Mouse (Mus musculus): ENCODE results near the gene Cd200r4. TPM values are rescaled to one million over a fixed set of nuclear protein-coding genes. Genes with fewer than 3 reads are reported as not detected.
"Not testable (repeated sequence)": the region's sequence is repeated elsewhere in the genome, so short reads cannot be mapped to it uniquely, and the experiment has no call there.

Cd200r4 gene
- total RNA-seq (2021) = not detected

DNA sequence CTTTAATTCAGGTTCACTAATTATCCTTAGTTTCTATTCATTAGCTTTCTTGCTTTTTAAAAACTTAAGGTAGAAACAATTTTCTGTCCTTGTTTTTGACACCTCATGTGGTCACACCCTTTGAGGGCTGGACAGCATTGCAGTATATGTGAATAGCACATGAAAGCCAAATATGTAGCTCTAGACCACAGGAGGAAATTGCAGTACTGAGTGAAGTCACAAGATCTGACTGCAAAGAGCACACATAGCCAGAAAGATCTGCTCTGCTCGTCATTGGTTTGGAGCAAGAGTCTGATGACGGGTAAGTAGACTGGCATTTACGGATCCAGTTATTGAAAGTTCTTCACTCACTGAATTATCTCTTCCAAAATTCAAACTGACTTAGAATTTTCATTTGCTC, at the start of gene Cd200r4:
Gene Cd200r4 (plus strand): TSS at position 190 of the 400 bp plus-strand sequence.
- no peak for DNase-seq (ENCODE audit: extremely low spot score in 1 of 2, low spot score in 2 of 2)
- intact Hi-C loops (cut with DNase I) = no loop called here

DNA sequence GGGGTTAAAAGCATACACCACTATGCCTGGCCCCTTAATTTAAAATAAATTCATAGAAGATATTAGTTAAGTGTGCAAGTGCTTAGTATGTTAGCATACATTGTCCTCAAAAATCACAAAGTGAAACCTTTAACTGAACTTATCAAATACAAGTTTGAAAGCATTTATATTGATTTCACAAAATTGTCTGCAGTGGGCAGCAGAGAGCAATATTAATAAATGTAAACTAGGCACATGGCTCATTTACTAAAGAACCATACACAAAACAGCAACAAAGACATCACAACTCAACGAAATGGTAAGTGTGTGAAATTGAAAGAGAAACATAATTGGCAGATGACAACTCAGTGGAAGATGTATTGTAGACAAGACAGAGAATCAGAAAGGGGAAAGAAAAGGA, 49.7 kb upstream of the Cd200r4 start:
- intact Hi-C loops (cut with DNase I) = no loop called here
- DNase-seq (ENCODE audit: extremely low spot score in 1 of 2, low spot score in 2 of 2) = no peak

DNA sequence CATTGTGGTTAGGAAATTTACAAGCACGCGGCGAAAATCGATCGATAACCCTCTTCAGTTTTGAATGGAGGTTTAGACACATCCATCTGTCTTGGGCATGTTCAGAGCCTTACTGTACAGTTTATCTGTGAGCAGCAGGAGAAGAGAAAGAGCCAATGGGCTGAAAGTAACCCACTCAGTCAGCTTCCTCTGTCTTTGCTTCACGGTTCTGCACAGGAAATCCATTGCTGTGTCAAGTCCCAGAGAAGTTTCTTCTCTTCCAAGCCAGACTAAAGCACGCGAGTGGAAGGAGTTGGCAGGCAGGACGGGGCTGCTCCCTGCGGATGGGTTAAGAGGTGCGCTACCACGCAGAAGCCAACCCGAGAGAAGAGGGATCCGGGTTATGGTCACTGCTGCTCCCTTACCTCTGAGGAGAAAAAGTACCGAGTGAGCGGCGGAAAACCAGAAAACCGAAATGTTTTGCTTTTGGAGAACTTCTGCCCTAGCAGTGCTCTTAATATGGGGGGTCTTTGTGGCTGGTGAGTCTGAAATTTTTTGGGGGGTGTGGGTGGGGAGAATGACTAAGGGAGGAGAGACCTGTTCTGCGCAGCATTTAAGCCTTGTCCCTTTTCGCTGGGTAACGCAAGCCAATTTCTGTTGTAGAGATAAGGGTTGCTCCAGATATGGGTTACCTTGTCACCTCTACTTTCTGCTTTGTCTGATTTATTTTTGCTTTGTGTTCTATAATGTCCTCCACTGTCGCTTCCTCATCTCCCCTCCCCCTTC, 45.8 kb upstream of the Cd200r4 start, which contains the start of gene Cd200r1:
Gene Cd200r1 (plus strand): TSS at position 182 of the 765 bp plus-strand sequence.
- intact Hi-C loops (cut with DNase I) = loop anchor here (5.0 kb wide), 1 partner anchor 327 kb away; the partner anchor contains the start of gene Ccdc80
- no peak for DNase-seq (ENCODE audit: extremely low spot score in 1 of 2, low spot score in 2 of 2)

DNA sequence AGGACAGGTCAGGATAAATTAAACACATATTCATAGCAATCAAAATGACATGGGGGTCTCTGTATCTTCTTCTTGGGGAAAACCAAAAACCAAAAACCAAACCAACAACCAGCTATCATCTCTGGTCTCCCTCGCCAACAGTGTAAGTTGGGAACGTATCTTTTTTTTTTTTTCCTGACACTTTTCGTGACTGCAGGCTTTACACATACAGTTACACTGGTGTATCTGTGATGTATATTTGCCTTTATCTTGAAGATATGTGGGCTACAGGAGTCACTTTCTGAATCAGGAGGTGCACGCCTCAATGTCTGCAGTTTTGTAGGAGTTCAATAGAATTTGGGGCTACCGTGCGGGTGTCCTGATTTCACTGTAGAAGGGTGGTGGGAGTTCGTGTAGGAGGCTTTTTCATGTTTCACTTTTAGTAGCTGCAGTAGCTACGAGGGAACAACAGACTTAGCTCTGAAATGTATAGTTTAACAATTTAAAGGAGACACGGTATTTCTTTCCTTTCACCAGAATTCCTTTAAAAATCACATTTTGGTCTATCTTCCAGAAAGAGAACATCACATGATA, 45.1 kb upstream of the Cd200r4 start:
- no peak for DNase-seq (ENCODE audit: extremely low spot score in 1 of 2, low spot score in 2 of 2)
- intact Hi-C loops (cut with DNase I) = loop anchor here (5.0 kb wide), 1 partner anchor 326 kb away; the partner anchor contains the start of gene Ccdc80

DNA sequence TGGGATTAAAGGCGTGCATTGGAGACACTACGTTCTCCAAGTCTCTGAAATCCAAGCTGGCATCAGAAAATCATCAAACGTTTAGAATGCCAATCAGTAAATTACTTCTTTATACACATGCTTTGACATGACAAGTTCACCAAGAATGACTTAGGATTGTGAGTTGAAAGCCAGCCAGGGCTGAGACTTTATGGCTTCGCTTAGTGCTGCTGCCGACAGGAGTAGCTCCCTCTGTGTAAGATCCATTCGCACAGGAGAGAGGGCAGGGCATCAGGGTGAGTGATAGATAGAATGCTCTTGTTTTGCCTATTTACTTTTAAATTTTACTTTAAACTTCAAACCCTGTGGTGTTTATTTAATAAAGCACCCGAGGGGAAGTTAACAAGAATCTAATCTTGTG, 44.0 kb upstream of the Cd200r4 start:
- no peak for DNase-seq (ENCODE audit: extremely low spot score in 1 of 2, low spot score in 2 of 2)
- intact Hi-C loops (cut with DNase I) = loop anchor here (5.0 kb wide), 1 partner anchor 325 kb away; the partner anchor contains the start of gene Ccdc80

DNA sequence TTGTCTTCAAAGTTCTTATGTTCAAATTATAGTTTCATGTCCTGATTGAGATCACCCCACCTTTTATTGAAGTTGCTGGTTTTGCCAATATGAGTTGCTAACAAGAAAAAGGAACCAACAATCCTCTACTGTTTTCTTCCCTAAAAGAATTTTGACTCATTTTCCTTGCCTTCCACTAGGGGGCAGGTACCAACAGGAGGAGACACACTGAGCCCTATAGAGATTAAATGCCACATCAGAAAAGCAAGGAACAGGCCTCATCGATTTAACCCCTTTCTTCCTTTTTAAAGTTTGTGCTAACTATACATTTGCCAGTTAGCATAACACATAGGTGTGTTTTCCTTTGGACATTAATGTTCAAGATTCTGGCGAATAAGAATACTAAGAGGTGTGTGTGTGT, 43.6 kb upstream of the Cd200r4 start:
- peak in 1 of 2 experiments; percentile 19 for DNase-seq (ENCODE audit: extremely low spot score in 1 of 2, low spot score in 2 of 2)
- intact Hi-C loops (cut with DNase I) = loop anchor here (5.0 kb wide), 1 partner anchor 324 kb away; the partner anchor contains the start of gene Ccdc80

DNA sequence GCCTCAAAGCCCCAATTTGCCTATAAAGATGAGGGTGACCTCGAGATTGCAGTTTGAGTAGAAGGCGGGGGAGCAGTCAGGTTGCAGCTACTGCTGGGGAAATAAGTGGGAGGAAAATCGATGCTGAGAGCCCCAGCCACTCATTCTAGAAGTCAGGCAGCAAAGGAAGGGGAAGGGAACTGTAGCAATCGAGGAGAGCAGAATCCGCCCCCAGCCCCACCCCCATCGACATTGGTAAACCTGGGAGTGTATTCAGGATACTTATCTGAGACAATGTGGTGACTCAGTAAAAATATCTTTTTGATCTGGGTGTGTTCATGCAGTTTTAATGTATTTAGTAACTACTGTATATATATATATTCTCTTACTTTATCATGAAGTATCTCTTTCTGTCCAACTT, 39.0 kb upstream of the Cd200r4 start:
- DNase-seq (ENCODE audit: extremely low spot score in 1 of 2, low spot score in 2 of 2) = no peak
- intact Hi-C loops (cut with DNase I) = no loop called here

DNA sequence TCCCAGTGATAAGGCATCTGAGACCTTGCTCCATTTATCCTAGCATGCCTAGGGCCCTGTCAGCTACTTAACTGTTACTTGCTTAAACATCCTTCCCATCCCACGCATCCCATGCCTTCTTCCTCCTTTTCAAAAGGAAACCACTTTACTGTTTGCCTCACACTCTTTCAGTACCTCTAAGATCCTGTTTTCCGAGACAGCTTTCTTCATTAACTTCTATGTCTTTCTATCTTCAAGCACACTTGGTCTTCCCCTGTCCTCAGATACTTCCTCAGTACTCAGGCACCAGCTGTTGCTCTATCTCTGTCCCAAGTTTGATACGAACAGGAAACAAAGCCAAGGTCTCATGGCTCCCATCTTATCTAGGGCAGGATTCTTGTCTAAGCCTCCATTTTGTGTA, 37.9 kb upstream of the Cd200r4 start:
- intact Hi-C loops (cut with DNase I) = no loop called here
- no peak for DNase-seq (ENCODE audit: extremely low spot score in 1 of 2, low spot score in 2 of 2)

DNA sequence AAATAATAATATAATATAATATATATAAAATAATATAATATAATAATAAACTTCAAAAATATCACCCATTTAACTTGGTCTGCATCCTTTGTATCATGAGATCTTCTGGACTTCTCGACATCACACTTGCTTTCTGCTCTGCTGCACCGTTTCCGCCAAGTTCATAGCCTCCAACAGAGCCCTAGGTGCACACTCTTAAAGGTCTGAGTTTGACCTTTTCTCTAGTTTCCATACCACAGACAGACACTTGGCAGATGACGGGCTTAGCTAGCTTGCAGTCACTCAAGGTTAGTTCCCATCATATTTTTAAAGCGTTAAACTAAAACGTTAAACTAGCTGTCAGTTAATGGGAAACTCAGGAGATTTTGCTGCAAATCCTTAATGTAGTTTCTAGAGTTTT, 37.3 kb upstream of the Cd200r4 start:
- intact Hi-C loops (cut with DNase I) = no loop called here
- no peak for DNase-seq (ENCODE audit: extremely low spot score in 1 of 2, low spot score in 2 of 2)

DNA sequence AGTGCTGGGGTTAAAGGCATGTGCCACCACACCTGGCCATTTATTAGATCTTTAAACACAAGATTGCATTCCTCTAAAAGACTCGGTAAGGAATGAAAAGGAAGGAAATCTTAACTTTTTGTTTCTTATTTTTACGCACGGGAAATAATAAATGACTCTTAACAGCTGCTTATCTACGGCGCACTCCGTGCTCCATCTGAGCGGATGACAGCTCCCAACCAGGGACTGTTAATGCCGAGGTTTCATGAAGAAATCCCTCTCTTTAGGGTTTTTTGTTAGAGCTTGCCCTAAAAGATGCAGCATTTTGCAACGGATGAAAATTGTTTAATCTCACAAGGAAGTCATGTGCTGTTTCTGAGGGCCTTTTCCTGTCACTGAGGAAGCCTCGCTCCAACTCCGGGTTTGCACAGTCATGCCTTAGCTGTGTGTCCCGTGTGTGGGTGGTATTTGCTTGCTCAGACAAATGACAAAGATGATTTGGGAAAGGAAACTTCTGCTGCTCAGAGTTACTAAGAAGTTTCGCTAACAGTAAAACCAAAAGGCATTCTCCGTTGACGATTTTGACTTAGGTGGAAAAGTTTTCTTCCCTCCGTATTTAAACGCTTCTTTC, 32.9 kb upstream of the Cd200r4 start:
- intact Hi-C loops (cut with DNase I) = no loop called here
- no peak for DNase-seq (ENCODE audit: extremely low spot score in 1 of 2, low spot score in 2 of 2)

DNA sequence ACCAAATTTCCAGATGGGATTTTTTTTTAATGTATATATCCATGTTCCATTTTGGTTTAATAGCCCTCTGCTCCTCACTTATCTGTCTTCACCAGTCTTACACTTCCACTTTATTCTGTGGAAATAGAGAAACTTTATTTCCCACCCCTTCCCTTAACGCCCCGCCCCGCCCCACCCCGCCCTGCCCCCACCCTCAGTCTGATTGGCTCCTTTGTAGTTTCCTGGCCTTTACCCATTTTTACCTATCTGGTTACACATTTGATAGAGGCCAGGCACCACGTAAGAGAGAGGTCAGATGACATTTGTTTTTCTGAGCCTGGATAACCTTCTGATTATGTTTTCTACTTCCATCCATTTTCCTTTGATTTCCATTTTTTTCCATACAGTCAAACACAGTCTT, 32.0 kb upstream of the Cd200r4 start:
- no peak for DNase-seq (ENCODE audit: extremely low spot score in 1 of 2, low spot score in 2 of 2)
- intact Hi-C loops (cut with DNase I) = no loop called here

DNA sequence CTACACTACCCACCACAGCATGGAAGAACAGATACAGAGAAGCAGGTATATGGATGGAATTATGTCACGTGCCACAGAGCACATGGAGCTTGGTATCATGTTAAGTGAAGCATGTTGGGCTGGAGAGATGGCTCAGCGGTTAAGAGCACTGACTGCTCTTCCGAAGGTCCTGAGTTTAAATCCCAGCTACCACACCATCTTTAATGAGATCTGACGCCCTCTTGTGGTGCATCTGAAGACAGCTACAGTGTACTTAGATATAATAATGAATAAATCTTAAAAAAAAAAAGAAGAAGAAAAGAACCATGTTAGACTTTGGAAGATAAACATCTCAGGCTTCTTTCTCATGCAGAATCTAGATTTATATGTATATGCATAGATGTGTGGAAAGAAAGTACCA, 30.8 kb upstream of the Cd200r4 start:
- DNase-seq (ENCODE audit: extremely low spot score in 1 of 2, low spot score in 2 of 2) = no peak
- intact Hi-C loops (cut with DNase I) = no loop called here

DNA sequence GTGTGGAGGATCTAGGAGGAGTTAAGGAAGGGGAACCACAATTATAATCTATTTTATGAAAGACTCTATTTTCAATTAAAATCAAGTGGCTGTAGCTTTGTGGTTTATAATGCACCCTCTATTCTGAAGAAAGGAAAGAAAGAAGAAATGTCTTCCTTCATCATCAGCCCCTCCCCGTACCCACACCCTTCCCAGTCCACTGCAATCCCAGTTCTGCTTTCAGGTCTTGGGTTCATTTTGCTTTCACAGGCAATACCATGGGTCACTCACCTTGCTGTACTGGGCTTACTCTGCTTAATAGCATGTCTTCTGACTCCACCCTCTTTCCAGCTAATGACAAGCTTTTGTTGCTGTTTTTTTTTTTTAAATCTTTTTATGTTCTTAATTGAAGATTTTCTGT, 24.6 kb upstream of the Cd200r4 start:
- DNase-seq (ENCODE audit: extremely low spot score in 1 of 2, low spot score in 2 of 2) = no peak
- intact Hi-C loops (cut with DNase I) = no loop called here

DNA sequence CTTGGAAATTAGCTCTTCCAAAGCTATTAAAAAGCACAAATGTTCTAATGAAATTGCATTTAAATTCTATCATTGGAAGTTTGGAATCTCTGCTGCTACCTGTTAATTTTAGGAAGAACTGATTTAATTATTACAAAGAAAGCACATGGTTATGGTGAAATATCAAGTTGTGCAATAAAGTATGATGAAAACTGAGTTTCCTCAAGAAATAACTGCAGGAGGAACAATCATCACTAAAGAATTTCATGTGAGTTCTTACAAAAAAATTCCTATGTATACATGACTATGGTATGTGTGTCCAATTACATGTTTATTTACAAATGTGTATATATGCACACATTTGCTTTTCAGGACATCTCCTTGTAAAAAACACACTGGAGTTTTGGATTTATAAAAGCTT, 17.1 kb upstream of the Cd200r4 start:
- DNase-seq (ENCODE audit: extremely low spot score in 1 of 2, low spot score in 2 of 2) = no peak
- intact Hi-C loops (cut with DNase I) = no loop called here

DNA sequence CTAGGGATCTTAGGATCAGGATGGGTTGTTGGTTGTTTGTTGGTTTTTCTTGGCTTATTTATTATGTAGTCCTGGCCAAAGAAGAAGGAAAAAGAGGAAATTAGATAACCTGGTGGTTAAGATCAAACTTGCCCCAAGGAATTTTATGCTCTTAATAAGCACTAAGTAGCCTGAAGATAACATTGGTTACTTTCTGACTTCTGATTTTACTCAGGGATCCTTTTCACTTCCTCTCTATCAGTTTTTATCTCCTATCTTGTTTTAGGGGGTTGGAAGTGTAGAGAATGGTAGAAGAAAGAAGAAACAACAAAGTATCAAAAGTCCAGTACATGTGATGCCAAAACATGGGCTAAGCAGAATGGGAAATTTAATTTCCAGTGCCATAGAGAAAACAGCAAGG, 5.6 kb upstream of the Cd200r4 start:
- no peak for DNase-seq (ENCODE audit: extremely low spot score in 1 of 2, low spot score in 2 of 2)
- intact Hi-C loops (cut with DNase I) = no loop called here

DNA sequence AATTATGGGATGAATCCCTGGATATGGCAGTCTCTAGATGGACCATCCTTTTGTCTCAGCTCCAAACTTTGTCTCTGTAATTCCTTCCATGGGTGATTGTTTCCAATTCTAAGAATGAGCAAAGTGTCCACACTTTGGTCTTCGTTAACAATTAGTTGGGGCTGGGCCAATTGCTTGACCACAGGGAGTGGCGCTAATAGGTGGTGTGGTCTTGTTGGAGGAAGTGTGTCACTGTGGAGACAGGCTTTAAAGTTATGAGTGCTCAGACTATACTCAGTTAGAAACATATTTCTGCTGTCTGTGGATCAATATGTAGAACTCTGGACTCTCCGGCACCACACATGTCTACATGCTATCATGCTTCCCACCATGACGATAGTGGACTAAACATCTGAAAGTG, 1.3 kb upstream of the Cd200r4 start:
- DNase-seq (ENCODE audit: extremely low spot score in 1 of 2, low spot score in 2 of 2); intact Hi-C loops (cut with DNase I): not testable (repeated sequence)

DNA sequence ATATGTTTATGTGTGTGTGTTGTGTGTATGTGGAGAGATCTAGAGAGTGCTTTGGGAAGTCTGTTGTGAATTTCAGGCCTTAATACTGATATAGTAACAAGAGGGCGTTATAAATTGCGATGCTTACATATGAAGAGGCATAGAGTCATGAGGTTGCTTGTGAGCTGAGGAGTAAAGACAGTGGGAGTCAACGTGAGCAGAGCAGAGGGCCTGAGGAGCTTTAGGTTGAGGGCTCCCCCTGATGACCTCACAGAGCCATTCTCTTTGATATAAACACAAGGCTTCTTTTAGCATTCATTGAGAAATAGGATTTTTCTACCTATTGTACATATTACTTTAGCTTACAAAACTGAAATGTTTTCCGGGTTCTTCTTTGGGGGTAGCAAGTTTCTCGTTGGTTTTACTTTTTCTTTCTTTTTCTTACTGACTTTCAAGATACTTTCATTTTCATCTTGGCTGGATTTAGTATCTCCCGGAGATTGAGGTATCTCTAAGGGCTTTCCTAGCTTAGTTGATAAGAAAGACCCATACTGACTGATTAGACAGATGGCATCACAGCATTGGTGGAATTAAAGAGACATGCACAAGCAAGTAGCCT, 1.0 kb downstream of the Cd200r4 start:
- intact Hi-C loops (cut with DNase I) = loop anchor here (2.0 kb wide), 1 partner anchor 56 kb away; no protein-coding TSS in a partner anchor
- DNase-seq (ENCODE audit: extremely low spot score in 1 of 2, low spot score in 2 of 2) = no peak

DNA sequence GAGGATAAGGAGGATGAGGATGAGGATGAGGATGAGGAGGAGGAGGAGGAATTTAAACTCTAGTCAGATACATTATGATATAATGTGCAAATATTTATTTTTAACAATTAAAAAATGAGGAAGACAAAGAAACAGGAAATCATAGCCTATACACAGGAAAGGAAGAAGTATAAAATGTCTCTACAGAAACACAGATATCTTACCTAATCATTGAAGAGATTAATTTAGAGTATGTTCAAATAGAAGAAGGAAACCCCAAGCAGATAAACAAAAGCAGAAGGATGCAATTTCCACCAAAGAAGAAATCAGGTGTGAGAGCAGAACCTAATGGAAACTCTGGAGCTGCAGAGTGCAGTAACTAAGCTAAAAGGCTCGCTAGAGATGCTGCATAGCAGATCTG, 6.5 kb downstream of the Cd200r4 start:
- DNase-seq (ENCODE audit: extremely low spot score in 1 of 2, low spot score in 2 of 2) = no peak
- intact Hi-C loops (cut with DNase I) = no loop called here

DNA sequence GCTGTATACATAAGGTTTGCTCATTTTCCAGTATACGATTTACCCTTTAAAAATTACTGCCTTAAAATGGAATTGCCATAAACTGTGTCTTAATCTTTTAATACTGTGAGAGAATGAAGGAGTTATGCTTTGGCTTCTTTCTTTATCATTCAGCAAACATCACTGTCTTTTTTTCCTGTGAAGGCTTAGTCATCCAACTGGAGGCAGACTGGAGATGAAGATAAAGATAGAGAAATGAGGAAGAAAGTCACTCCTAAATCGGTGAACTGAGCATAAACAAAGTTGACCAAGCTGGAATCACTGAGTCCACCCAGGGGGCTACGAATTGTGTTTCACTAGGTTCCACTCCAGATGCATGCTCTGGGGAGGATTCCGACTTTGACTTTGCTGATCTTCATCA, 9.0 kb downstream of the Cd200r4 start:
- no peak for DNase-seq (ENCODE audit: extremely low spot score in 1 of 2, low spot score in 2 of 2)
- intact Hi-C loops (cut with DNase I) = no loop called here

DNA sequence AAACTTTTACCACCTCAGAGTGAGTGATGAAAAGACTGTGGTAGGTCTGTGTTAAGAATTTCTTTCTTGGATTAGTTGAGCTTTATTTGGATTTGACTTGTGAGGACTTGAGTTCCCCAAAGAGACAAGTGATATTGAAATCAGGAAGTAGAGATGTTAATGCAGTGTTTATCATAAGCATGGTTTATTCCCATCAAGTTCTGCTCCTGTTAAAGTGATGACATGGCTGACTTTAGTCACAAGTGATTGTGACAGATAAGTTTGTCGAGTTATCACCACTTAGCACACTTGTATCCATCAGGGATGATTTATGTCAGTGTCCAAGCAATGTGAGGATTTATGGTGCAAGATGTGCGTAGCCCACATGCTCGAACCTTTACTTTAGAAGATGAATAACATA, 20.8 kb downstream of the Cd200r4 start:
- no peak for DNase-seq (ENCODE audit: extremely low spot score in 1 of 2, low spot score in 2 of 2)
- intact Hi-C loops (cut with DNase I) = no loop called here

Data from left cerebral cortex, postnatal 10 days (tissue).